Mouse (Mus musculus): ENCODE measurements around the gene Zbtb7b. TPM values are rescaled to one million over a fixed set of nuclear protein-coding genes. Genes with fewer than 3 reads are reported as not detected.

The Zbtb7b gene
- total and polyA plus RNA-seq, 2 experiments from 2014 or later = 0.53 to 4.4 TPM

GRCm38 (mm10) chr3:89348911-89349868 lies 45.4 kb downstream of the Zbtb7b start:
- H3K9me3 ChIP-seq (ENCODE audit: low read length) = no peaks in the 10 kb centered on the region
- WGBS = 1% methylated on average over 38 of the region's 38 CpGs
- DNase-seq (ENCODE audit: low spot score) = peak; percentile 35

GRCm38 (mm10) chr3:89347916-89348315 lies 46.7 kb downstream of the Zbtb7b start:
- H3K27me3 ChIP-seq (ENCODE audit: insufficient read depth, low read length) = no peaks in the 10 kb centered on the region
- peaks cover 27% of the 10 kb centered on the region for H3K36me3 ChIP-seq (ENCODE audit: insufficient read depth, low read length)
- H3K4me2 ChIP-seq (ENCODE audit: low read depth, low read length, poor library complexity, severe bottlenecking) = no peak overlapping the region
- WGBS = 58% methylated on average over 1 of the region's 1 CpGs
- H3K9me3 ChIP-seq (ENCODE audit: low read length) = no peaks in the 10 kb centered on the region
- no peak for ATAC-seq (ENCODE audit: low FRiP score)
- H3K27ac ChIP-seq (ENCODE audit: low read depth, low read length) = no peak overlapping the region
- H3K9ac ChIP-seq (replicated peaks; ENCODE audit: low read length, poor library complexity, severe bottlenecking) = no peak overlapping the region
- 0 out of 2 replicates have a peak, but pooled peaks cover 2% of the 10 kb centered on the region for H3K4me1 ChIP-seq (ENCODE audit: insufficient read depth, low read length)
- no peak for TF ChIP-seq CTCF (IDR thresholded peaks at IDR 0.05)
- no peak for DNase-seq (ENCODE audit: low spot score)
- H3K4me3 ChIP-seq (ENCODE audit: low read depth, low read length) = no peak overlapping the region

More at GRCm38 (mm10) chr3:89348911-89349868, 45.4 kb downstream of the Zbtb7b start:
- Histone ChIP-seq H3K4me3 (ENCODE audit: low read depth, low read length) (peak overlapping the region; percentile 76), H3K27ac (ENCODE audit: low read depth, low read length) (peak overlapping the region; percentile 89), H3K9ac (replicated peaks; ENCODE audit: low read length, poor library complexity, severe bottlenecking) (peak overlapping the region; percentile 71), H3K4me2 (ENCODE audit: low read depth, low read length, poor library complexity, severe bottlenecking) (peak overlapping the region; percentile 96), H3K36me3 (ENCODE audit: insufficient read depth, low read length) (peaks cover 15% of the 10 kb centered on the region), H3K27me3 (ENCODE audit: insufficient read depth, low read length) (no peaks in the 10 kb centered on the region), H3K4me1 (ENCODE audit: insufficient read depth, low read length) (0 out of 2 replicates have a peak, but pooled peaks cover 2% of the 10 kb centered on the region)
- no peak for TF ChIP-seq CTCF (IDR thresholded peaks at IDR 0.05)
- ATAC-seq (ENCODE audit: low FRiP score) = peak; percentile 47

- peaks cover 31% of the 10 kb centered on the region for H3K36me3 ChIP-seq (ENCODE audit: insufficient read depth, low read length)
- 80% methylated on average over 10 of the region's 10 CpGs for WGBS
- 0 out of 2 replicates have a peak, but pooled peaks cover 2% of the 10 kb centered on the region for H3K4me1 ChIP-seq (ENCODE audit: insufficient read depth, low read length)
- H3K9ac ChIP-seq (replicated peaks; ENCODE audit: low read length, poor library complexity, severe bottlenecking) = no peak overlapping the region
- H3K4me3 ChIP-seq (ENCODE audit: low read depth, low read length) = no peak overlapping the region
- no peak overlapping the region for H3K4me2 ChIP-seq (ENCODE audit: low read depth, low read length, poor library complexity, severe bottlenecking)
- no peak for ATAC-seq (ENCODE audit: low FRiP score)
- H3K27me3 ChIP-seq (ENCODE audit: insufficient read depth, low read length) = no peaks in the 10 kb centered on the region
- TF ChIP-seq CTCF (IDR thresholded peaks at IDR 0.05) = no peak
- H3K9me3 ChIP-seq (ENCODE audit: low read length) = no peaks in the 10 kb centered on the region
- no peak overlapping the region for H3K27ac ChIP-seq (ENCODE audit: low read depth, low read length)
- DNase-seq (ENCODE audit: low spot score) = no peak
Observed at GRCm38 (mm10) chr3:89346815-89347540, 47.6 kb downstream of the Zbtb7b start.

GRCm38 (mm10) chr3:89343279-89343678 lies 51.3 kb downstream of the Zbtb7b start:
- Histone ChIP-seq H3K4me2 (ENCODE audit: low read depth, low read length, poor library complexity, severe bottlenecking) (no peak overlapping the region), H3K4me1 (ENCODE audit: insufficient read depth, low read length) (no peaks in the 10 kb centered on the region), H3K9me3 (ENCODE audit: low read length) (no peaks in the 10 kb centered on the region), H3K27ac (ENCODE audit: low read depth, low read length) (no peak overlapping the region), H3K36me3 (ENCODE audit: insufficient read depth, low read length) (peaks cover 34% of the 10 kb centered on the region), H3K4me3 (ENCODE audit: low read depth, low read length) (no peak overlapping the region), H3K9ac (replicated peaks; ENCODE audit: low read length, poor library complexity, severe bottlenecking) (no peak overlapping the region), H3K27me3 (ENCODE audit: insufficient read depth, low read length) (no peaks in the 10 kb centered on the region)
- 90% methylated on average over 7 of the region's 7 CpGs for WGBS
- ATAC-seq (ENCODE audit: low FRiP score) = no peak
- DNase-seq (ENCODE audit: low spot score) = no peak
- no peak for TF ChIP-seq CTCF (IDR thresholded peaks at IDR 0.05)

GRCm38 (mm10) chr3:89341794-89342193 lies 52.8 kb downstream of the Zbtb7b start:
- no peak for ATAC-seq (ENCODE audit: low FRiP score)
- no peaks in the 10 kb centered on the region for H3K9me3 ChIP-seq (ENCODE audit: low read length)
- whole genome bisulfite sequencing = 74% methylated on average over 4 of the region's 4 CpGs

More at GRCm38 (mm10) chr3:89341794-89342193, 52.8 kb downstream of the Zbtb7b start:
- no peak overlapping the region for H3K4me3 ChIP-seq (ENCODE audit: low read depth, low read length)
- H3K27me3 ChIP-seq (ENCODE audit: insufficient read depth, low read length) = no peaks in the 10 kb centered on the region
- H3K36me3 ChIP-seq (ENCODE audit: insufficient read depth, low read length) = peaks cover 34% of the 10 kb centered on the region
- no peak for TF ChIP-seq CTCF (IDR thresholded peaks at IDR 0.05)
- H3K27ac ChIP-seq (ENCODE audit: low read depth, low read length) = no peak overlapping the region
- no peak for DNase-seq (ENCODE audit: low spot score)
- H3K9ac ChIP-seq (replicated peaks; ENCODE audit: low read length, poor library complexity, severe bottlenecking) = no peak overlapping the region
- H3K4me2 ChIP-seq (ENCODE audit: low read depth, low read length, poor library complexity, severe bottlenecking) = no peak overlapping the region
- 0 out of 2 replicates have a peak, but pooled peaks cover 2% of the 10 kb centered on the region for H3K4me1 ChIP-seq (ENCODE audit: insufficient read depth, low read length)
